Mouse (Mus musculus): Measurements from ENCODE around the gene Prps1.

- TF ChIP-seq CTCF (IDR thresholded peaks at IDR 0.05; ENCODE audit: insufficient read depth, low read depth, low read length) (no peak), POLR2A (IDR thresholded peaks at IDR 0.05; ENCODE audit: insufficient read depth, low read depth, low read length) (no peak)
Observed at GRCm38 (mm10) chrX:140503905-140504304, 47.5 kb downstream of the Prps1 start.
